Mouse (Mus musculus): Measurements from ENCODE around the gene Tmem164. TPM values are rescaled to one million over a fixed set of nuclear protein-coding genes. Genes with fewer than 3 reads are reported as not detected.

Tmem164 gene
- total RNA-seq, 4 experiments from 2014 or later: 17.1 to 20.2 (median 19.3) TPM

- DNase-seq (ENCODE audit: low spot score): no peak
These were observed 67.4 kb downstream of the Tmem164 start for GRCm38 (mm10) chrX:142748574-142748973.

GRCm38 (mm10) chrX:142750775-142751174 is 69.6 kb downstream of the Tmem164 start:
- no peak for DNase-seq (ENCODE audit: low spot score)

GRCm38 (mm10) chrX:142755542-142755941 is 74.3 kb downstream of the Tmem164 start:
- no peak for DNase-seq (ENCODE audit: low spot score)

GRCm38 (mm10) chrX:142760415-142760814 is 79.2 kb downstream of the Tmem164 start:
- no peak for DNase-seq (ENCODE audit: low spot score)

GRCm38 (mm10) chrX:142763337-142763736 is 82.1 kb downstream of the Tmem164 start:
- DNase-seq (ENCODE audit: low spot score): no peak

- DNase-seq (ENCODE audit: low spot score): no peak
These were observed 88.5 kb downstream of the Tmem164 start for GRCm38 (mm10) chrX:142769698-142770097.

GRCm38 (mm10) chrX:142773658-142774057 is 92.5 kb downstream of the Tmem164 start:
- no peak for DNase-seq (ENCODE audit: low spot score)

- no peak for DNase-seq (ENCODE audit: low spot score)
These were observed 94.9 kb downstream of the Tmem164 start for GRCm38 (mm10) chrX:142776131-142776530.

GRCm38 (mm10) chrX:142778638-142779037 is 97.4 kb downstream of the Tmem164 start:
- DNase-seq (ENCODE audit: low spot score): peak; percentile 28

- DNase-seq (ENCODE audit: low spot score): no peak
These were observed 105.2 kb downstream of the Tmem164 start for GRCm38 (mm10) chrX:142786160-142787052.

GRCm38 (mm10) chrX:142792185-142792584 is 111.0 kb downstream of the Tmem164 start:
- DNase-seq (ENCODE audit: low spot score): no peak

- no peak for DNase-seq (ENCODE audit: low spot score)
These were observed 112.9 kb downstream of the Tmem164 start for GRCm38 (mm10) chrX:142794069-142794610.

GRCm38 (mm10) chrX:142804596-142804995 is 123.4 kb downstream of the Tmem164 start:
- DNase-seq (ENCODE audit: low spot score): no peak

- no peak for DNase-seq (ENCODE audit: low spot score)
These were observed 124.9 kb downstream of the Tmem164 start for GRCm38 (mm10) chrX:142806126-142806525.

- DNase-seq (ENCODE audit: low spot score): peak; percentile 23
These were observed 125.4 kb downstream of the Tmem164 start for GRCm38 (mm10) chrX:142806620-142807061.

GRCm38 (mm10) chrX:142808411-142808810 is 127.2 kb downstream of the Tmem164 start:
- peak; percentile 53 for DNase-seq (ENCODE audit: low spot score)

GRCm38 (mm10) chrX:142813146-142813545 is 131.9 kb downstream of the Tmem164 start:
- DNase-seq (ENCODE audit: low spot score): no peak

GRCm38 (mm10) chrX:142818057-142818682 is 137.0 kb downstream of the Tmem164 start:
- DNase-seq (ENCODE audit: low spot score): no peak

- no peak for DNase-seq (ENCODE audit: low spot score)
These were observed 140.0 kb downstream of the Tmem164 start for GRCm38 (mm10) chrX:142821239-142821638.

GRCm38 (mm10) chrX:142821846-142822245 is 140.6 kb downstream of the Tmem164 start:
- no peak for DNase-seq (ENCODE audit: low spot score)

- no peak for DNase-seq (ENCODE audit: low spot score)
These were observed 144.1 kb downstream of the Tmem164 start for GRCm38 (mm10) chrX:142825309-142825708.

GRCm38 (mm10) chrX:142827644-142828043 is 146.4 kb downstream of the Tmem164 start:
- DNase-seq (ENCODE audit: low spot score): no peak
